In genomic region chr3:140054634-140055033, GRCm38 (mm10) we compare ENCODE assay signal across 21 mouse cellular contexts.
DNase-seq lines count a peak whose midpoint lies in the region; ATAC-seq and TF ChIP-seq lines count a peak whose summit lies in the region.
"Had no signal": no experiment of that assay in that cellular context is flagged by ENCODE, and none has a peak within 500 bp of the region (broad histone marks: within the 10 kb centered on the region; RNA-seq: fewer than 3 reads in every experiment).

No protein-coding gene starts in this region.

- no peaks in the 10 kb centered on the region for H3K4me1 ChIP-seq in embryonic facial prominence, embryonic 11.5 days (ENCODE audit: control insufficient read depth, insufficient read depth, low read length)
- H3K4me1 ChIP-seq in embryonic facial prominence, embryonic 10.5 days: no peaks in the 10 kb centered on the region
- H3K4me1 ChIP-seq in limb, embryonic 13.5 days: peaks cover 6% of the 10 kb centered on the region; the same call in 1 of the 2 replicates
- no peaks in the 10 kb centered on the region for H3K4me1 ChIP-seq in limb, embryonic 10.5 days
- peaks cover 3% of the 10 kb centered on the region for H3K4me1 ChIP-seq in limb, embryonic 14.5 days (ENCODE audit: control insufficient read depth, insufficient read depth, low read length)

- peak; percentile 36 for DNase-seq in embryonic facial prominence, embryonic 11.5 days (ENCODE audit: low spot score)
- no peak for DNase-seq in embryonic facial prominence, embryonic 10.5 days (ENCODE audit: low spot score)
- DNase-seq in limb, embryonic 10.5 days (ENCODE audit: low spot score): no peak
- peak; percentile 56 for DNase-seq in limb, embryonic 14.5 days (ENCODE audit: low spot score)
- DNase-seq in layer of hippocampus, adult 18-20 months (ENCODE audit: low spot score in 2 of 2): no peak
- DNase-seq: adrenal gland, adult 2 months; adrenal gland, adult 8-10 months; adrenal gland, postnatal 10 days; adrenal gland, postnatal 14 days; adrenal gland, postnatal 25 days; adrenal gland, postnatal 36 days; B cell, adult 2 months; cerebellum, adult 11 months; cerebellum, adult 11-12 months; cerebellum, adult 18-20 months had no signal

- TF ChIP-seq POLR2A in limb, embryonic 14.5 days (IDR thresholded peaks at IDR 0.05; ENCODE audit: borderline replicate concordance, extremely low read depth, insufficient read depth, insufficient read length): no peak

- H3K4me3 ChIP-seq in embryonic facial prominence, embryonic 11.5 days (ENCODE audit: low read depth, low read length): no peak overlapping the region
- H3K4me3 ChIP-seq in embryonic facial prominence, embryonic 10.5 days: no peak overlapping the region
- H3K4me3 ChIP-seq in limb, embryonic 13.5 days: no peak overlapping the region
- no peak overlapping the region for H3K4me3 ChIP-seq in limb, embryonic 10.5 days
- H3K4me3 ChIP-seq in limb, embryonic 14.5 days (replicated peaks; ENCODE audit: low read length): no peak overlapping the region

- no peaks in the 10 kb centered on the region for H3K36me3 ChIP-seq in embryonic facial prominence, embryonic 11.5 days (replicated peaks; ENCODE audit: control insufficient read depth, insufficient read depth, low read depth, low read length)
- H3K36me3 ChIP-seq in embryonic facial prominence, embryonic 10.5 days (replicated peaks): no peaks in the 10 kb centered on the region
- H3K36me3 ChIP-seq in limb, embryonic 13.5 days: no peaks in the 10 kb centered on the region
- H3K36me3 ChIP-seq in limb, embryonic 10.5 days: no peaks in the 10 kb centered on the region
- H3K36me3 ChIP-seq in limb, embryonic 14.5 days (ENCODE audit: control insufficient read depth, insufficient read depth, low read length): no peaks in the 10 kb centered on the region
- H3K36me3 ChIP-seq: G1E had no signal

- ATAC-seq in embryonic facial prominence, embryonic 11.5 days (replicated peaks; ENCODE audit: insufficient number of reproducible peaks, low FRiP score, low TSS enrichment, low read depth): no peak
- peak; percentile 58 for ATAC-seq in limb, embryonic 13.5 days (ENCODE audit: low FRiP score, low read depth)
- ATAC-seq in limb, embryonic 14.5 days (ENCODE audit: low FRiP score, low read depth): peak; percentile 50
- ATAC-seq: activated CD4-positive, CD25-positive, alpha-beta regulatory T cell, adult 4 months; CD4-positive, CD25-positive, alpha-beta regulatory T cell, adult 4 months; Patski had no signal

- no peak overlapping the region for H3K4me2 ChIP-seq in embryonic facial prominence, embryonic 11.5 days (ENCODE audit: low read depth, low read length)
- H3K4me2 ChIP-seq in limb, embryonic 13.5 days (replicated peaks): no peak overlapping the region
- no peak overlapping the region for H3K4me2 ChIP-seq in limb, embryonic 14.5 days (replicated peaks; ENCODE audit: low read depth, low read length, severe bottlenecking)

- no peaks in the 10 kb centered on the region for H3K9me3 ChIP-seq in embryonic facial prominence, embryonic 11.5 days (replicated peaks; ENCODE audit: control insufficient read depth, low read length)
- no peaks in the 10 kb centered on the region for H3K9me3 ChIP-seq in embryonic facial prominence, embryonic 10.5 days
- H3K9me3 ChIP-seq in limb, embryonic 13.5 days: no peaks in the 10 kb centered on the region
- no peaks in the 10 kb centered on the region for H3K9me3 ChIP-seq in limb, embryonic 10.5 days (replicated peaks)
- H3K9me3 ChIP-seq in limb, embryonic 14.5 days (ENCODE audit: control insufficient read depth, low read length): no peaks in the 10 kb centered on the region
- H3K9me3 ChIP-seq: G1E had no signal

- 54% methylated on average over 1 of the region's 1 CpGs for WGBS in embryonic facial prominence, embryonic 11.5 days
- WGBS in embryonic facial prominence, embryonic 10.5 days: 69% methylated on average over 1 of the region's 1 CpGs
- 29% methylated on average over 1 of the region's 1 CpGs for WGBS in limb, embryonic 13.5 days
- WGBS in limb, embryonic 10.5 days: 71% methylated on average over 1 of the region's 1 CpGs
- WGBS in limb, embryonic 14.5 days: 18% methylated on average over 1 of the region's 1 CpGs

- H3K27ac ChIP-seq in embryonic facial prominence, embryonic 11.5 days (replicated peaks; ENCODE audit: low read depth, low read length): no peak overlapping the region
- no peak overlapping the region for H3K27ac ChIP-seq in embryonic facial prominence, embryonic 10.5 days (replicated peaks)
- no peak overlapping the region for H3K27ac ChIP-seq in limb, embryonic 13.5 days
- H3K27ac ChIP-seq in limb, embryonic 10.5 days: no peak overlapping the region
- no peak overlapping the region for H3K27ac ChIP-seq in limb, embryonic 14.5 days (replicated peaks; ENCODE audit: low read depth, low read length)

- no peak overlapping the region for H3K9ac ChIP-seq in embryonic facial prominence, embryonic 11.5 days (replicated peaks; ENCODE audit: low read length)
- H3K9ac ChIP-seq in limb, embryonic 13.5 days: no peak overlapping the region
- no peak overlapping the region for H3K9ac ChIP-seq in limb, embryonic 14.5 days (ENCODE audit: low read depth, low read length, severe bottlenecking)

- H3K27me3 ChIP-seq in embryonic facial prominence, embryonic 11.5 days (ENCODE audit: control insufficient read depth, insufficient read depth, low read length): no peaks in the 10 kb centered on the region
- no peaks in the 10 kb centered on the region for H3K27me3 ChIP-seq in embryonic facial prominence, embryonic 10.5 days (replicated peaks; ENCODE audit: low read depth, poor library complexity, severe bottlenecking)
- H3K27me3 ChIP-seq in limb, embryonic 13.5 days: no peaks in the 10 kb centered on the region
- no peaks in the 10 kb centered on the region for H3K27me3 ChIP-seq in limb, embryonic 10.5 days (ENCODE audit: low read depth, poor library complexity, severe bottlenecking)
- H3K27me3 ChIP-seq in limb, embryonic 14.5 days (ENCODE audit: control insufficient read depth, insufficient read depth, low read length): no peaks in the 10 kb centered on the region
- H3K27me3 ChIP-seq: CH12.LX, Patski had no signal

Comparison
In these comparisons a context has a peak if more than half of its experiments do, and no peak if none do; other contexts are left out.
1. DNase-seq: peak in embryonic facial prominence, embryonic 11.5 days (single experiment) and limb, embryonic 14.5 days (single experiment); none in embryonic facial prominence, embryonic 10.5 days (single experiment), limb, embryonic 10.5 days (single experiment) and layer of hippocampus, adult 18-20 months (0 of 2).